Mouse (Mus musculus) heart, embryonic 13.5 days (tissue): ENCODE results near the gene Smim15. TPM values are rescaled to one million over a fixed set of nuclear protein-coding genes. Genes with fewer than 3 reads are reported as not detected.

Source experiments
- ATAC-seq: fragments of 200-750 bp; cut with Nextera tagmentation; 2 replicates; pipeline ENCODE4 v1.8.0; 2017; ENCODE audit warnings: moderate TSS enrichment; ENCODE audit not compliant: insufficient number of reproducible peaks, low FRiP score, low TSS enrichment; ENCODE audit errors: extremely low read depth
- H3K27ac ChIP-seq: fragments of 300-500 bp; sonication (generic); replicated peaks from 2 replicates; pipeline ENCODE4 v1.5.1; 2015; ENCODE audit warnings: moderate library complexity, mild to moderate bottlenecking, inconsistent platforms
- H3K27me3 ChIP-seq: fragments of 300-500 bp; sonication (generic); replicated peaks from 2 replicates; pipeline ENCODE4 v1.6.1; 2015; ENCODE audit warnings: mild to moderate bottlenecking, inconsistent platforms
- H3K36me3 ChIP-seq: fragments of 300-500 bp; sonication (generic); 2 replicates; pipeline ENCODE4 v1.6.1; 2015; ENCODE audit warnings: mild to moderate bottlenecking, inconsistent platforms
- H3K4me1 ChIP-seq: fragments of 300-500 bp; sonication (generic); 2 replicates; pipeline ENCODE4 v1.6.1; 2015; ENCODE audit warnings: inconsistent platforms
- H3K4me2 ChIP-seq: fragments of 300-500 bp; sonication (generic); 2 replicates; pipeline ENCODE4 v1.6.1; 2015; ENCODE audit warnings: inconsistent platforms, mild to moderate bottlenecking, moderate library complexity
- H3K4me3 ChIP-seq: fragments of 300-500 bp; sonication (generic); 2 replicates; pipeline ENCODE4 v1.5.1; 2015; ENCODE audit warnings: moderate library complexity, mild to moderate bottlenecking, inconsistent platforms
- H3K9ac ChIP-seq: fragments of 300-500 bp; sonication (generic); 2 replicates; pipeline ENCODE4 v1.6.1; 2015; ENCODE audit warnings: inconsistent platforms, mild to moderate bottlenecking, moderate library complexity
- H3K9me3 ChIP-seq: fragments of 300-500 bp; sonication (generic); 2 replicates; pipeline ENCODE4 v1.6.1; 2016; ENCODE audit warnings: inconsistent platforms
- WGBS: fragments of 180-500 bp; shearing (Covaris S2); methylation state at CpG from one replicate; pipeline ENCODE4 v1.1.7; 2015; ENCODE audit warnings: mixed read lengths; 5-methylcytosine and 5-hydroxymethylcytosine counted together
- polyA plus RNA-seq: library from polyadenylated mRNA; unstranded; fragments of >200 nt; fragmentation: Nextera tagmentation; extraction: Ambion mirVana; gene quantifications from 2 replicates; pipeline ENCODE4 v1.2.1, GENCODE M21; 2015

Gene Smim15
- polyA plus RNA-seq, 1 experiment from 2014 or later = 29.4 TPM

DNA sequence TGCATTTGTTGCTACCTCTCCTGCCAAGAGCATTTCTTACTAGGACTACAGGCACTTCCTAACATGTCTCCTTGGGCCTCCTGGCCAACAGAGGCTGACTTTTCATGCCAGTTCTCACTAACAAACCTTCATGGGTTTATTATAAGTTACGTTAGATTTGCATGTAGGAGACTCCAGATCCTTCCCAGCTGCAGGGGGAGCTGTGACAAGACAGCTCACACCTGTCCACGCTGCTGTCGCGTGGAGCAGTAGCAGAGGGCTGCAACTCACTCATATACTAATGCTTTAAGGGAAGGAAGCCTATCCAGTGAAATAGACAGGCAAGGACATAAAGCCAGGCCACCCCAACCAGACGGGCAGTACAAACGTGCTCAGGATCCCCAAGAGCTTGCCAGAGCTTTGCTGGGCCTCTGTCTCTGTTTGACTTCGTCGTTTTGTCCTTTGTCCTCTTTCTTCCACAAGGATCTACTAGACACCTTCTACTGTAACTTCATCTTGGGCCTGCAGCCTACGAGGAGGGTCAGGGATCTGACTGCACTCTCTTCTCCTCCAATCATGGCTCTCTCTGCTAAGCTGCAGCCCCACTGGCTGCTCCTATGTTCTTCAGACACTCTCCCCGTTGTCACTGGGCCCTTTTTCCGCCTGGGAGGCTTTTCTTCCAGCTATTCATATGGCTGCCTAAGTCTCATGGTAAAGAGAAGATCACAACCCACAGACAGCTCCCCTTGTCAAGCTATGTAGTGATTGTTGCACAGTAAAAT, 19.3 kb downstream of the Smim15 start:
- no peak overlapping the region for H3K27ac ChIP-seq
- ATAC-seq = no peak
- no peak overlapping the region for H3K4me3 ChIP-seq
- H3K9ac ChIP-seq = no peak overlapping the region
- H3K27me3 ChIP-seq = no peaks in the 10 kb centered on the region
- H3K36me3 ChIP-seq = no peaks in the 10 kb centered on the region
- H3K4me1 ChIP-seq = no peaks in the 10 kb centered on the region
- 72% methylated on average over 11 of the region's 11 CpGs for WGBS
- no peaks in the 10 kb centered on the region for H3K9me3 ChIP-seq
- no peak overlapping the region for H3K4me2 ChIP-seq

DNA sequence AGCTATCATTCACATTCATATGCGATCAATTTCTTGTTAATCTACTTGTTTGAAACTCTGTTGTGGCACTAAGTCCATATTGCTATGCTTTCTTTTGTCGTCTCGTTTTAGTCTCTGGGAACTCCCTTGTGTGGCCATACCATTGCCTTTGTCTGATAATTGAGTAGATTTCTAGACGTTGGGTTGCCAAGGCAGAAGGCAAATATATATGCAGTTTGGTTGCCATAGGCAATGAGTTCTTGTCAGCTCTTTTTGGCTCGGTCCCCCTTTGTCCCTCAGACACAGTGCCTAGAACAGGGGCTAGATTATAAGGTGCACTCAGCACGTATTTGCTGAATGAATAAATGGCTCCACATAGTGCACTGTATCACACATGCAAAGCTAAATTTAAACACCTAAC, 20.1 kb downstream of the Smim15 start:
- Histone ChIP-seq H3K4me2 (no peak overlapping the region), H3K36me3 (no peaks in the 10 kb centered on the region), H3K4me1 (no peaks in the 10 kb centered on the region), H3K4me3 (no peak overlapping the region), H3K27ac (no peak overlapping the region), H3K9me3 (no peaks in the 10 kb centered on the region), H3K9ac (no peak overlapping the region), H3K27me3 (no peaks in the 10 kb centered on the region)
- 80% methylated on average over 6 of the region's 6 CpGs for WGBS
- no peak for ATAC-seq

- 59% methylated on average over 2 of the region's 2 CpGs for WGBS
- H3K9ac ChIP-seq = no peak overlapping the region
- H3K4me3 ChIP-seq = no peak overlapping the region
- no peak for ATAC-seq
- no peaks in the 10 kb centered on the region for H3K4me1 ChIP-seq
- no peak overlapping the region for H3K4me2 ChIP-seq
- no peak overlapping the region for H3K27ac ChIP-seq
- H3K36me3 ChIP-seq = no peaks in the 10 kb centered on the region
- no peaks in the 10 kb centered on the region for H3K27me3 ChIP-seq
- H3K9me3 ChIP-seq = no peaks in the 10 kb centered on the region
Observed at GRCm38 (mm10) chr13:108066021-108066420, 21.8 kb downstream of the Smim15 start.

- ATAC-seq = no peak
- 55% methylated on average over 4 of the region's 4 CpGs for WGBS
Observed at GRCm38 (mm10) chr13:108069151-108069550, 24.9 kb downstream of the Smim15 start.

GRCm38 (mm10) chr13:108070171-108070570, 25.9 kb downstream of the Smim15 start:
- no peak overlapping the region for H3K4me2 ChIP-seq
- no peak overlapping the region for H3K27ac ChIP-seq
- H3K36me3 ChIP-seq = no peaks in the 10 kb centered on the region
- no peak overlapping the region for H3K4me3 ChIP-seq
- no peaks in the 10 kb centered on the region for H3K4me1 ChIP-seq
- H3K9me3 ChIP-seq = no peaks in the 10 kb centered on the region
- H3K9ac ChIP-seq = no peak overlapping the region
- no peak for ATAC-seq
- WGBS = 91% methylated on average over 10 of the region's 10 CpGs
- no peaks in the 10 kb centered on the region for H3K27me3 ChIP-seq

More at GRCm38 (mm10) chr13:108069151-108069550, 24.9 kb downstream of the Smim15 start:
- Histone ChIP-seq H3K9me3 (no peaks in the 10 kb centered on the region), H3K9ac (no peak overlapping the region), H3K27ac (no peak overlapping the region), H3K4me1 (no peaks in the 10 kb centered on the region), H3K4me2 (no peak overlapping the region), H3K27me3 (no peaks in the 10 kb centered on the region), H3K36me3 (no peaks in the 10 kb centered on the region), H3K4me3 (no peak overlapping the region)

DNA sequence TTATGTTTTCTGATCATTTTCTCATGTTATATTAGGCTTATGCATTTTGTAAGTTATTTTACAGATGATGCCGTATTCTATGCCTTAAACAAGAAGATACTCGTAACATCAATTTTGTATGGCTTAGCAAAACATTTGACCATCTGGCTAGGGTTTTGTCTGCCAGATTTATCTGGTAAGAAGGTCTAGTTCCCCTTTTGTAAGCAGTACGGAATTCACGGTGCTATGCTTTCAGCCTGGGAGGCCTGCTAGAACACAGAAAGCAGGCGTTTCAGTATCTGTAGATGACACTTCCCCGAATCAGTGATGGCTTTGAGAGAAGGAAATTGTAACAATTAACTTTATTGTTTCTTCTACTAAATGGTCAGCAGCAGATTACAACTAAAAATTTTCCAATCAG, 33.2 kb downstream of the Smim15 start:
- Histone ChIP-seq H3K27ac (no peak overlapping the region), H3K36me3 (no peaks in the 10 kb centered on the region), H3K27me3 (no peaks in the 10 kb centered on the region), H3K9ac (no peak overlapping the region), H3K4me3 (no peak overlapping the region), H3K9me3 (no peaks in the 10 kb centered on the region), H3K4me1 (no peaks in the 10 kb centered on the region), H3K4me2 (no peak overlapping the region)
- WGBS = 72% methylated on average over 6 of the region's 6 CpGs
- ATAC-seq = no peak

DNA sequence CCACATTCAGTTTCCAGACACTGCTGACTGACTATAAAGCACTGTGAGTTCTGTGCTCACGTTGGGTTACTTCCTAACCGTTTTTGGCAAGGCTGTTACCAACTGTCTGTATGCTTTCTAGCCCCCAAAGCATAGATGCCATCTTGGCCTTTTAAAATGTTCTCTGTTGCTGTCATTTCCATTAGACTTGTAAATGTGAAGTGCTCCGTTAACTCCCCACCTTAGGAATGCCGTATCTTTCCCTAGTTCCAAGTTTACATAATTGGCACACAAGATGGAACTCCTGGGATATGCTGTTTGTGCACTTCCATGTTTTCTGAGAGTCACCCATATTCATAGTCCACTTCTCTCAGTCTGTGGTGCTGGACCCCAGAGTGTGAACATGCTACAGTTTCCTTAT, 33.7 kb downstream of the Smim15 start:
- Histone ChIP-seq H3K27me3 (no peaks in the 10 kb centered on the region), H3K9ac (no peak overlapping the region), H3K4me1 (no peaks in the 10 kb centered on the region), H3K27ac (no peak overlapping the region), H3K4me2 (no peak overlapping the region), H3K4me3 (no peak overlapping the region), H3K36me3 (no peaks in the 10 kb centered on the region), H3K9me3 (no peaks in the 10 kb centered on the region)
- WGBS = 84% methylated on average over 4 of the region's 4 CpGs
- no peak for ATAC-seq

- WGBS = 94% methylated on average over 4 of the region's 4 CpGs
- Histone ChIP-seq H3K4me1 (no peaks in the 10 kb centered on the region), H3K27me3 (no peaks in the 10 kb centered on the region), H3K4me3 (no peak overlapping the region), H3K36me3 (no peaks in the 10 kb centered on the region), H3K4me2 (no peak overlapping the region), H3K27ac (no peak overlapping the region), H3K9ac (no peak overlapping the region), H3K9me3 (no peaks in the 10 kb centered on the region)
- ATAC-seq = no peak
Observed at GRCm38 (mm10) chr13:108084086-108084485, 39.8 kb downstream of the Smim15 start.

- 79% methylated on average over 5 of the region's 5 CpGs for WGBS
- Histone ChIP-seq H3K36me3 (no peaks in the 10 kb centered on the region), H3K4me3 (no peak overlapping the region), H3K4me2 (no peak overlapping the region), H3K27ac (no peak overlapping the region), H3K9ac (no peak overlapping the region), H3K4me1 (no peaks in the 10 kb centered on the region), H3K27me3 (no peaks in the 10 kb centered on the region), H3K9me3 (no peaks in the 10 kb centered on the region)
- ATAC-seq = no peak
Observed at GRCm38 (mm10) chr13:108086036-108086435, 41.8 kb downstream of the Smim15 start.

DNA sequence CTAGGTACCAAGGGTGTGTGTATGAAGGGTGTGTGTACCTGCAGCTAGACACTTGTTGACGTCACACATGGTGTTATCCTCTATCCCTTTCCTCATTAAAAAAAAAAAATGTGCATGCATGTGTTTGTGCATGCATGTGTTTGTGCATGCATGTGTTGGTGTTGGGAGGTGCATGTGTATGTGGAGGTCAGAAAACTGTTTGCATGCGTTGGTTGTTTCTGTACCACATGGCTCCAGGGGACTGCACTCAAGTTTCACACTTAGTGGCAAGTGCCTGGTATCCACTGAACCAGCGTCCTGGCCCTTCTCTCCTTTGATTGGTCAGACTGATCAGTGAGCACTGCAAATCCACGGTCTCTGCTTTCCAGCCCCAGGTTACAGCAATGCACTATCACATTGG, 42.5 kb downstream of the Smim15 start:
- H3K9ac ChIP-seq = no peak overlapping the region
- no peaks in the 10 kb centered on the region for H3K27me3 ChIP-seq
- H3K27ac ChIP-seq = no peak overlapping the region
- no peaks in the 10 kb centered on the region for H3K9me3 ChIP-seq
- no peak overlapping the region for H3K4me2 ChIP-seq
- no peak overlapping the region for H3K4me3 ChIP-seq
- H3K36me3 ChIP-seq = no peaks in the 10 kb centered on the region
- H3K4me1 ChIP-seq = no peaks in the 10 kb centered on the region
- no peak for ATAC-seq
- 64% methylated on average over 4 of the region's 4 CpGs for WGBS

GRCm38 (mm10) chr13:108092290-108092689, 48.0 kb downstream of the Smim15 start:
- H3K9me3 ChIP-seq = no peaks in the 10 kb centered on the region
- 89% methylated on average over 7 of the region's 7 CpGs for WGBS

DNA sequence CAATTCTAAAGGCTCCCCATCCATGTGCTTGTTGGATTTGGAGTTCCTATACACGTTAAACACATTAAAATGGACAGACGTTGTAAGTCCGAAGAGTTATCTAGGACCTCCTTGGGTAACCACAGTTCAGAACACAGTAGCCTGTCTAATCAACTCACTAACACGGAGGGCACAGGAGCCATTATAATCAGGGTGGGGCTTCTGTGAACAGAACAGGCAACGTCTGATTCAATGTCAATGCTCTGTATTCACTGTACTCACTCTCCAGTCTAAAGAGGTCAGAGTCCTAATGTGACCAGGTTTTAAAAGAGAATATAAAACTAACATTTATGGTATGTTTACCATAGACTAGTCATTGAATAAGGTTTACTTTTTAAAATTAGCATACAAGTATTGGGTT, 50.4 kb downstream of the Smim15 start:
- Histone ChIP-seq H3K9ac (no peak overlapping the region), H3K4me2 (no peak overlapping the region), H3K4me3 (no peak overlapping the region), H3K9me3 (no peaks in the 10 kb centered on the region), H3K27ac (no peak overlapping the region), H3K36me3 (no peaks in the 10 kb centered on the region), H3K4me1 (peaks cover 16% of the 10 kb centered on the region), H3K27me3 (no peaks in the 10 kb centered on the region)
- WGBS = 85% methylated on average over 5 of the region's 5 CpGs
- no peak for ATAC-seq

More at GRCm38 (mm10) chr13:108092290-108092689, 48.0 kb downstream of the Smim15 start:
- no peak for ATAC-seq
- Histone ChIP-seq H3K27me3 (no peaks in the 10 kb centered on the region), H3K36me3 (no peaks in the 10 kb centered on the region), H3K4me3 (no peak overlapping the region), H3K9ac (no peak overlapping the region), H3K4me2 (no peak overlapping the region), H3K4me1 (peaks cover 16% of the 10 kb centered on the region), H3K27ac (no peak overlapping the region)
